Mouse (Mus musculus) MN1 (cell line): ENCODE results near the gene Psmb7.

Experiments
- DNase-seq: peaks from one replicate; pipeline ENCODE4 v3.0.0-alpha.2; 2016; ENCODE audit warnings: low spot score

Gene Psmb7

DNA sequence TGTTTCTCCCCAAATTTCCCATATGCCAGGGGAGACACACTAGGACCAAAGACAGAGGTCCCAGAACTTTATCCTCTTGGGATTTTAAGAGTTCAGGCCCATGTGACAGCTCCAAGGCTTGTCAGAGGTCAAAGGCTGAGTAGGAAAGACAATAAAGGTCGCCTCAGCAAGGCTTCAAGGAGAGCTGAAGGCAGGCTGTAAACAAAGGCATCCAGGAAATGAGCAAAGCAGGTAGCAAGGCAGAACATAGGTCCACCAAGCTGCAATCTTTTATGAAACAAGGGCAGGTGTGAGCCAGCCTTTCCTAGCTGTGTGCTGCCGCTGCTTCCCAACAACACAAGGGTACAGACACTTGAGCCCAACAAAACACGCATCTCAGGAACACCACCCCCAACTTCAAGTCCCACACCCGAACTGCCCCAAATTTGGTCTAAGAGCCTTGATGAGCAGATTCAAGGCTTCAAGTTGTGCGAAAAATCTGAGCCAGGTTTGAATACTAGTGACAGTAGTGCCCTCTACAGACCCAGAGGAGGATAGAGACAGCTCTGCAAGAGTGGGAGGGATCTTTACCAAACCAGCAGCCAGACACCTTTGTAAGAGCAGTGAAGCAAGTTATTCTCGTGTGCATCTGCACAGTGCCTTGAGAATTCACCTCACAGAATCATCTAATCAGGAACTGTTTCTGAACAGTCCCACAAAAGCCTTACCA, 52.0 kb downstream of the Psmb7 start:
- peak; percentile 25 for DNase-seq

DNA sequence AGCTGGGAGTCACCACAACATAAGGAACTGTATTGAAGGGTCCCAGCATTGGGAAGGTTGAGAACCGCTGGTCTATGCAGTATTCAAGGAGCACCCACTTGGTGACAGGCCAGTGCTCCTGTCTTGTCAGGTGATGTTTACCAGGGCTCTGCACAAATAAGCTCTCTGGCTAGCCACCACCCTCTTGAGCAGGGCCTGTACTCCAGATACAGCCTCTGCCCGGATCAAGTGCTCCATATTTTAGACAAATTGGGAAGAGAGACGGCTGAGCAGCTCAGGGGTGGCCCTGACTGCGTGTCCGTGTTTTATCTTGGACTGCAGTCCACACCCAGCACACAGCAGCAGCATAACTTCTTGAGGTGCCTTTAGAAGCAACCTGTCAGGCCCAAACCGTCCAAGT, 57.2 kb downstream of the Psmb7 start:
- DNase-seq, result peak; percentile 49

DNA sequence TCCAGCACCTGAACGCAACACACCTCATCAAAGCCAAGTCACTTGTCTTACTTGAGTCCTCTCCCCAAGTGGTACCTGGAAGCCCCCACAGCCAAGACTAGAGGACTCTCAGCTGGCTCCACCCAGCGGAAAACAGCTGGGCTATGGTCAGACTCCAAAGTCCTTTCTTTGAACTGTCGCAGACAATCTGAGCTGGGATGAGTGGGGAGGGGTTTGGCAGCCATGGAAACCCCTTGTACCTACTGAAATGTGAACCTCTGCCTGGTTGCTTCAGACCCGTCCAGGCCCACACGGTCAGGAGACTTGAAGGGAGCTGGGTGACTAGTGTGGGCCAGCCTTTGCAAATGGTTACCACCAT, 58.5 kb downstream of the Psmb7 start:
- no peak for DNase-seq

DNA sequence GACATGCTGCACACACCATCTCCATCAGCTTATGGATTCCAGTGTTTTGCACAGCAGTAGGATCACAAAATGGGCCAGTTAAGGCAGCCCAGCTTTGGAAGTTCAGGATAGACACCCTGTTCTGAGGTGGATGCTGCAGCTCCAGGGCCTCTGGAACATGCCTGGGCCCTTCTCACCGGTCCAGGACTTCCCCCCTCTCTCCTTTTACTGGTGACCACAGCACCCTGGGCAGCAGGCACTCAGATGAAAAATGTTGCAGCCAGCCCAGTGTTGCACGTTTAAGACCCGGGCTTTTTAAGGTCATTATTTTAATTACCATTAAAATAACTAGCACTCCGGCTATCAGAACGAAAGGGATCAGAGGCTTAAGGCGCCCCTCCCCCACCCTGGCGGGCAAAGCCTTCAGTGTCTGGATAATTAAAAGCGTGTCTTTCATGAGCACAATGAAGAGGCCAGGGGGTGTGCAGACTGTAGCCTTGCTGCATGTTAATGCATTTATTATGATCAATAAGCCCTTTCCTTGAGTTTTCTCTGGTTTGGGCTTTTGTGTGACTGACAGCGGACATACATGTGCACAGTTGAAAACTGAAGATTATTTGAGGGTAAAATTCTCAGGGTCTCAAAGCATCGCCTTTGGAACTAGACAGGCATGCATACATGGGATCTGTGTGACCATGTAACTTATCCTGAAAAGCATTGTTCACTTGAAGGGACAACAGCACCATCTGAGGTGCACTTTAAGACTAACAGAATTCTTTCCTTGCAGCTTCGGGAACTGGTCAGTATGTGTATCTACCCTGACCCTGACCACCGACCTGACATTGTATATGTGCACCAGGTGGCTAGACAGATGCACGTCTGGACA, 59.1 kb downstream of the Psmb7 start:
- peak; percentile 24 for DNase-seq

DNA sequence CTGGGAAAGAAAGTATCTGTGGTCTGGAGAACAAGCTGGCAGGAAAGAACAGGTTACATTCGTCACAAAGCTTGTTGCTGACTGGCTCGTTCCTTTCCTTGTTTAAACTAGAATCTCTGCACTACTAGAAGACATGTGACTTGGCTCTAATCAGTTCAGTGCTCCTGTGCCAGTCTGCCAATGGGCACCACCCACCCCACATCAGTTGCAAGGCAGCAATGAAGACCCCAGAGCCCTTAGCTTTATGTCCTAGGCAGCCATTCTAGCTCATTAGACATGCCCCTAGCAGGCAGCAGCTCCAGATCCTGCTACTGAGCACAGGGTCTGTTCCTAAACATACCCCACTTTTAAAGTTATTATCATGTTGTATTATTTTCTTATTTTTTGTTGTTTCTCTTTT, 59.9 kb downstream of the Psmb7 start:
- DNase-seq, result no peak

DNA sequence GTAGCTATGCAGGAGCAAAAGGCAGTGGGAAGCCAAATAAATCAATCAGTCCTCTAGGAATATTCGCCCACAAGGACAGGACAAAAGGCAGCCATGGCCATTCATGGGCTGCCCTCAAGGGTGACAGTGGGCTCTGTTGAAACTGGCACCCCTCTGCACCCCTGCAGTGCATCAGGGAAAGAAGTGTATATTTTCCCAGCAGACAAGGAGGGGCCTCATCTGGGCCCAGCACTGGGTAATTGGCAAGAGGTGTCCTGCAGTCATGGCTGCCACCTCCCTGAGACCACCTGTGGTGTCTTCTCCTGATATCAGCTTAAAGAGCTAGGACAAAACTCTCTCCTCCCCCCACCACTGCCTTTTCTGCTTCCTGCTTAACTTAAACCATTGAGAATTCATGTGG, 64.4 kb downstream of the Psmb7 start:
- no peak for DNase-seq

DNA sequence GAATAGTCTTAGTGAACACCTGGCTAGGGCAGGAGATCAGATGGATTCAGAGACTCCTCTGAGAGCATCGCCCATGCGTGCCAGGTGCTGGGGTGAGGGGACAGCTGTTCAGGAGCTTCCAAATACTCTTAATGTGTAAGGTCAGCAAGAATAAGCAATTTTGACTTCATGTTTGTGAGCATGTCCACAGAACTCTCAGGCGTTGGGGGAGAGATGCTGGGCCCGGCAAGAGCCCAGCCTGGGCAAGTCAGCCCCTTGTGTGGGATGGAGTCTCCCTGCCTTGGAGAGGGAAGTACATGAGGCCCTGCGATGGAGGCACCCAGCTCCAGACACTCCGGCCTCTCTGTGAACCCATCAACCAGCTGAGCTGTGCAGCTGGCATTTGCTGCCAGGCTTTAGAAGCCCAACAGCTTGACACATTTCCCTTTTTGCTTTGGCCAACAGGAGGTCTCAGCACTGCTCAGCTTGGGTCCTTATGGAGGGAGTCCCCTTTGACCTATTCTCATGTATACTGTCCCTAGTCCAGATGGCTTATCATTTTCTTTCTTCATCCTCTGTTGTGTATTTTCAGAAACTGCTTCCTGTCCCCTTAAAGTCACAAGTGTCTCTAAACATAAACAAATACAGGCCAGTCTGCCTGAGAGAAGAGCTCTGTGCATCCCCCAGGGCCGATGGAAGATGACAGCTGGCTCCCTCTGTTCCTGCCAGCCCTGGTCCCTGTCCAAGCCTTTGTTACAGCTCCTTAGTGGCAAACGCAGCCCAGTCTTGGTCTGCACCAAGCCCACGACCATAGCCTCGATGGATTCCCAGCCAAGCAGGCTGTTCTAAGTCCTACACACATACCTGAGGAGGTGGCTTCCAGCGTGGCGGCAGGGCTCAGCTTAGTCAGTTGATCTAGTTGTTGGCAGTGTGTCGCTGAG, 65.0 kb downstream of the Psmb7 start:
- DNase-seq, result no peak

DNA sequence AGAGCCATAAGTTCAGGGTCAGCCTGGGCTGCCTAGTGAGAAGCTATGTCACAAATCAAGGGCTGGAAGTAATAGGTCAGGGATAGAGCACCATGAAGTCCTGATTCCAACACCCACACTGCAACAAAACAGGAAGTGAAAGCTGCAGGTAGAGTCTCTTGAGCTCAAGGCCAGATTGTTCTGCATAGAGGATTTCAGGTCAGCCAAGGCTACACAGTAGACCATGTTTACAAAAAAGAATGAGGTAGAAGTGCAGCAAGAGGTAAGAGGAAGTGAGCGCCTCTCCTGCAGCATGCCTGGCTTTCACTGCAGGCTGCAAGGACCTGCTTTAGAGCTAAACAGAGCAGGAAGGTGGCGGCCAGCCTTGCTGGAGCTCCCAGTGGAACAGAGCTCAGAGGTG, 69.2 kb downstream of the Psmb7 start:
- no peak for DNase-seq

DNA sequence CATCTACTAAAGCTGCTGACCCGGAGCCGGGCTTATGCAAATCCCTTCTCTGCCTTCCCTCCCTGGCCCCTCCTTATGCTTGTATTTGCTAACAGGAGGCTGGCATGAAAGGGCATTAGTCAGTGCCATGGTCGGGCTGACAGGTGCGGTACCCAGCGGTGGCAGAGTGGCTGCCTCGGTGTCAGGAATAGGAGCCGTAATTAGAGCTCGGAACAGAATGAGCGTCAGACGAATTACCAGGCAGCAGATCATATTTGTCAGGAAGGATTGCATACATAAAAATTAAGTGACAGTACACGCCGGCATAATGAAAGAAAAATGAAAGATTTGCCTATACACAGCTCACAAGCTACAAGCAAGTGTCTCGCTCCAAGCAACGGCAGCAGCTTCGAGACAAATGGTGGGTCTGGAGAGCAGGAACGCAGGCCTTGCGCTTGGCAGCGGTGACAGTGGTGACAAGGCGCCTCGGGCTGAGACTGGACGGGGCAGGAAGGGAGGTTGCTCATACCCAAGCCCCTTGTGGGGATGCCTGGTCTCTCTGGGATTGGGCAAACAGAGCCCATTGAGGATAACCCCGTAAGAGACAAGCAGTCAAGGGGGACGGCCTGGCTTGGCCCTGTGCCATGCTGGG, 71.8 kb downstream of the Psmb7 start:
- no peak for DNase-seq

DNA sequence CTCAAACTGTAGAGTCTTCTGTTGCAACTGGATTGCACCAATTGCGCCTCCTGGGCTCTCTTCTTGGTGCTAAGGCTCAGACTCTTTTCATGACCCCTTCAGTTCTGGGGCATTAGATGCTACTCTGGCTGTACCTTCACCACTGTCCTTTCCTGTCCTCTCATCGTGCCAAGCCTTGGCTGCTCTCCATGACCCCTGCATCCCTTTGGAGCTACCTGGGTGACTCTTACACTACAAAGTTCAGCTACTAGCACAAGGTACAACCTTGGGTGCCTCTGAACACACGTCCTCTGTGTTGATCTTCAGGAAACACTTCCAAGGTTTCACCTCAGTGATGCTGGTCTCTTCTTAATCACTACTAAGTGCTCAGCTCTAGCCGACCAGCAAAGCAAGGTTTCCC, 81.3 kb downstream of the Psmb7 start:
- DNase-seq, result no peak

DNA sequence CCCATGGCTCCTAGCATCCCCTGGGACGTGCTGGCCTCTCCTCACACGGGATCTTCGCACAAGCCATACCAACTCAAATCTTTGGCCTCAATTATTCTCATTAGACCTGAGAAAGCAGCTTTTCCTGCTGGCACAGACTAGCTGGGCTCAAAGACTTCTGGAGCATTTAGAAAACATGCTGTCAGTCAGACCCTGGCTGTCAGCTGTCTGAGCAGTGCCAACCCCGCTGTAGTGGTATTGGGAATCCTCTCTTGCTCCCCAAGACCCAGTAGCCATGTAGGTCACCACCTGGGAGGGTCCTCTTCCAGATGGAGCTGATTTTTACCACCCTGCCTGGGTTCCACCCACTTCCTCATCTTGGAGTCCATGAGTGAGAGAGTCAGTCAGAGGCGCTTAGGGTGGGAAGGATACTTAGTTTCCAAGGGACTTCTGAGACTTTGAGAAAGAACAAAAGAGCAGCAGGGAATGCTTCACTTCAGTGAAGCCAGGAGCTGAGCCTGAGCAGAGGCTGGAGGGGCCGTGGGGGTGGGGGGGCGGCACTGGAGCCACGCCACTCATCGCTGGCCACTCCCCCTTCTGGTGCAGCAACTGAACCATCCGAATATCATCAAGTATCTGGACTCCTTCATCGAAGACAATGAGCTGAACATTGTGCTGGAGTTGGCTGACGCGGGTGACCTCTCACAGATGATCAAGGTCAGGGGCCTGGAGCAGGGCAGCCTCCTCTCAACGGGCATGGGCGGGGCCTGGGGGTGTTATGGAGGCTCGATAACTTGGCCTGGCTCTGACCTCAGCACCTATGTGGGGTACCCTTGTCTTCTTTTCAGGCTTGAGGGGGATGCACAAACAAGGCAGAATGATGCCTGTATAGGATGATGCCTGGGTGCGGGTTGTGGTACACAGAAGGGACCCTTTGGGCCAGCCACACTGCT, 83.3 kb downstream of the Psmb7 start:
- DNase-seq, result no peak

DNA sequence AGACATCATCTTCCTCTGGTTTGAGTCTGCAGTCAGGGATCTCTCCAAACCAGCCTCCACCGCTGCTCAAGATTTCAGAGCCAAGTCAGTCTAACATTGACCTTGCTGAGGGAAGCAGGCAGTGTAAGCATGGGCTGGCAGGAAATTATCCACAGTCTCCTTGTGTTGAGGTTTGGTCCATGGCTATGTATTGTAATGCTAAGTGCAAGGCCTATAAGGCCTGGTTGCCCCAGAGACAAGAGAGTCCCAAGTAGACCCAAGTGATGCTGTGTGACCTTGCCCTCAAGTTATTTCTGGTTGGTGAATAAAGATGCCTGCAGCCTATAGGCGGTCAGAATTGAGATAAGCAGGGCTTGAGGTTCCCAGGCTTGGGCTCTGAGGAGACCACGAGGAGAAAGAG, 87.2 kb downstream of the Psmb7 start:
- no peak for DNase-seq

DNA sequence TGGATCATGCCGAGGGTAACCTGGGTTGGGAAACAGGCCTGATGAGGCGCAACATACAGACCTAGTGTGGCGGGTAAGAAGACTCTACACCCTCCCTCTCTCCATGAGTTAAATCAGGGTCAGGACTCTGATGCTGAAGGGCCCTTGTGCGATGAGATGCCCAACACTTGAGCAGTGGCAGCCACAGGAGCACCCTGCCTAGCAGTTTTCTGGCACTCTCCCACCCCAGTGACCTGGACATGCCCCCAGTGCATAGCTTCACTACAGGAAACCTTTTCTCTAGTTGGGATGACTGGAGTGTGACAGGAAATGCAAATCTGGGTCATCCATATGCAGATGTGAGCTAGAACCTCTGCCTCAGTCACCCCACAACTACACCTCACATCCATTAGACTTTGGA, 88.2 kb downstream of the Psmb7 start:
- DNase-seq, result no peak

DNA sequence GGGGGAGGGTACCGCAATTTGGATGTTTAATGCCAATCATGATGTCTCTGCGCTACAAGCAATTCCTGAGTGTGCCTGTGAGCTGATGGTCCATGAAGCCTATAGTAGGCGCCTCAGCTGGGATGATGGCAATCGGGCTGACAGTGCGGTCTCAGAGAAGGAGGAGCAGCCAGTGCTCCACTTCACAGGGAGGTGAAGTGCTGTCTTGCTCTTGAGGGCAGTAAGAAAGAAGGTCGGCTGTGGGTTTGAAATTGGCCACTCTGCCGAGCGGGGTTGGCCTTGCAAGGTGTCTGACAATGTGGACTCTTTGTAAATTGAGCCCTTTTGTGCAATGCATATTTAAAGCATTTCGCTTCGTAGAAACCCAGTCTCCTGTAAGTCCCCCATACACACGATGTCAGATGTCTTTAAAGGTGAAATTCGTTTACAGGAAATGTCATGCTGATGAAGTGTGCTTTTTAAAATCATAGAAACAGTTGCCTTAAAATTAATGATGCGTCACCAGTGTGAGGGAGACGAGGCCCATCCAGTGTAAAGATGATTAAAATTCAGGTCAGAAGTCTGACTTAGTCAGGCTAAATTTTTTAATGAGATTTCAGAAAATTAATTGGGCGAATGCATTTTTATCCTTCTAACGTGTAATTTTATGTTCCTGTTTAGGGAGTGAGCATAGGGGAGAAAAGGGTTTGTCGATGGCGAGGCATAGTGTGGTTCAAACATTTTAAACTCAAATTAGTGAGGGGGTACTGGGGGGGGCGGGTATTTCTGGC, 89.5 kb downstream of the Psmb7 start:
- DNase-seq, result no peak

DNA sequence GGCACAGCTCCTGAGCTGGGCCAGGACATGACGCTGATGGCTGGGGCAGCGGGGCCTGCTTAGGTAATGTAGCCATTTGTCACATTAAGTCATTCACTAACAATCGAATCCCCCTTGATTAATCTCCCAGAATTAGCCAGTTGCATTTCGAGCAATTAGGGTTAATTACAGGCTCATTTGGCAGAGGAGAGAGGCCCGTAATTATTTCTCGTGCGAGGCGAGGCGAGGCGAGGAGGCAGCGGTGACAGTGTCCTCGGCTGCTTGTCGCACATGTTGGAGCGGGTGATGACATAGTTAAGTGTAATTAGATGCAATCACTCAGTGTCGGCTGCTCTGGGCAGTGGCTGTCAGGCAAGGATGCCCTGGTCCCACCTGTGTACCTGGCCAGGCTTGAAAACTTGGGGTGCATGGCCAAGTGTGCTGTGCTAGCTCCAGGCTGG, 91.9 kb downstream of the Psmb7 start:
- no peak for DNase-seq

DNA sequence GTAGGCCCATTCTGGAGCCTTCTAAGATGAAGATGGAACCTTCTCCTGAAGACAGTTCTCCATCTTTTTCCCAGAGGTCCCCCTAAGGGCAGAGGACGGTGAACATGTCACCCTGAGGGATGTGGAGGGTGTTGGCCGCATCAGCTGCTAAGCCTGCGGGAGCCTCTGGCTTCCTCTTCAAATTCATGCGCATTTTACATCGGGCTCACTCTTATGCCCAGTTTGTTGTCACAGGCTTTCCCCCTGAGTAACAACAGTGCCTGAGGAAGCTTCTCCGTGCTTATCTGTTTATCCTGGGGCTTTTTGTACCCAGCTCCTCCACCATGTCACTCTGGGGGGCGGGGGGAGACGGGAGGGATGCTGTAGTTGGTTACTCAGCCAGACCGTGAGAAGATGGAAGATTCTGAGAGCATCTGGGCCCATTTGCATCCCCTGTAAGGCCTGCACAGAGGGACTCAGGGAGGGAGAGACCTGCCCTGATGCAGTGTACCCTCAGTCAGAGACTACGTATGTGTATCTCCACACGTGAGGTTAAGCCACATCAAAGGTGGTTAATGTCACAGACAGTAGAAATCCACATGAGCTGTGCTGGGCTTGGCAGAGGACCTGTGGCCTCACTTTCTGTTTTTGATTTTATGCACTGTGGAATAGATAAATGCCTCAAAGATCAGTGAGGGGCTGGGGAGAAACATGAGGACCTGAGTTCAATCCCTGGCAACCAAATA, 95.9 kb downstream of the Psmb7 start:
- DNase-seq, result no peak

DNA sequence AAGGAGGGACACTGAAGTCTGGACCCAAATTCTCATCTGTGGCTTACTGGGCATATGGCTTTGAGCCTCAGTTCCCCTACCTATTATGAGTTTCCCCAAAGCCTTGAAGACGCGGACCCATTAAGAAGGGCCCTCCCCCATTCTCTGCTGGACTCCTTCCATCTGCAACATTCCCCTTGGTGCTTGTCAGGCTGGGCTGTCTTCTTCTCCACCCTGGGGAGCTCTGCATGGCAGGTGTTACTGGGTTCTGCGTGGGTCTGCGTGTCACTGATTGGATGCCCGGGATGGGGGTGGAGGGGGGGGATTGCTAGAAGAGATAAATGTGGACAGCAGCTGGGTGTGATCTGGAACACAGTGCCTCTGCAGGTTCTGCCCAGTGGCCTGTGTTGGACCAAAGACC, 97.1 kb downstream of the Psmb7 start:
- DNase-seq, result no peak

DNA sequence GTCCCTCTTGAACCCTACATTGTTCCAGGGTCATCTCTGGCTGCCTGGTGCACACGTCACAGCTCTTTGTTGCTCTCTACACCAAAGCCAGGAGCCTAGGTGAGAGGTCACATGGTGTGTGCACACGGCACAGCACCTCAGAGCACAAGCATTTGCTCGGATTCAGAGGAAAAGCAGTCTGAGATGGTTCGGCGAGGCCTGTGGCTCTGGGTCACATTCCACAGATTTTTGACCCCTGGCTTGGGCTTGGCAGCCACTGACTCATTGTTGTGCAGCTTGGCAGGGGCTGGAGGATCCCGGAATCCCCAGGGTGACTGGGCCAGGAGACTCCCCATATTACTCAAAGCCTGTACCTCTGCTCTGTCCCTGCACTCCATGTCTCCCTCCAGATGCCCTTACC, 97.7 kb downstream of the Psmb7 start:
- no peak for DNase-seq

DNA sequence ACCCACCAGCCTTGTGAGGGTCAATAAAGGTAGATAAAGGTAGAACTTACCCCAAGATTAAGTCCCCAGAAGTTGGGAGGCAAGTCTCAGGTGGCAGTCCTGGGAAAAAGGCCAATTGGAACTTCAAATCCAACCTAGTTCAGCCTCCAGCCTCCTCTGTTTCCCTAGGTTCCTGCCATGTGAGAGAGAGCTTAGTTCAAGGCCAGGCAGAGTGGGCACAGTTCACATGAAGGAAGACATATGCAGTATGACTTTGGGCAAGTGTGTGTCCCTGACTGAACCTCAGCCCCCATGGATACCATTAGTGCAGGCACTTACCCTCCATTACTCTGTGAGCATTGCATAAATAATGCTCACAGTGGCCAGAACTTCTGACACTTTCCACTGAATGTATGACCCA, 98.2 kb downstream of the Psmb7 start:
- DNase-seq, result no peak

DNA sequence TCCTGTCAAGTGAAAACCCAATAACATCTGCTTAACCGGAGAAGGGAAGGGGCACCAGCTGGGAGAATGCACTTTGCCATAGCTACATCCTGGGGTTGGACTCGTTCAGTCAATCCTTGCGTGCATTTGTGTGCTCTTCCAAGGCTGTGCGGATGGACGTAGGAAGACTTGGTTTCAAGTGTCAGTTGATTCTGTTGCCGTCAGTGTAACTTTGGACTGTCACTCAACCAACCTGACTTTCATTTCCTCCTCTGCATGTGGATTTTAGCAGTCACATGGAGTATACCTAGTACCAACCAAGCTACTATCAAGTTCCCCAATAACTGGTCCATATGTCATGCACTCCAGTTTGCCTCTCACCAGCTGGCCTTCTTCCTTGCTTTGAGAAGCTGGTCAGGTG, 98.9 kb downstream of the Psmb7 start:
- no peak for DNase-seq
